Mouse (Mus musculus) limb, embryonic 13.5 days (tissue): ENCODE measurements at regions not wholly inside any gene's neighbourhood (a gene's known extent, or its start where the extent isn't known, plus 50 kb on each side); places are given as distances from the start of the nearest gene placed in this dataset.
A peak's percentile ranks its signal among the peaks of the same experiment; 100 is the strongest.

Source experiments
- ATAC-seq: fragments of 200-750 bp; cut with Nextera tagmentation; 2 replicates; pipeline ENCODE4 v1.8.0; 2017; ENCODE audit warnings: low read depth, moderate number of reproducible peaks, moderate TSS enrichment; ENCODE audit not compliant: low FRiP score
- H3K27ac ChIP-seq: fragments of 300-500 bp; sonication (generic); 2 replicates; pipeline ENCODE4 v1.5.1; 2015; ENCODE audit warnings: inconsistent platforms, mild to moderate bottlenecking, moderate library complexity
- H3K27me3 ChIP-seq: fragments of 300-500 bp; sonication (generic); 2 replicates; pipeline ENCODE4 v1.6.1; 2015; ENCODE audit warnings: mild to moderate bottlenecking, inconsistent platforms
- H3K36me3 ChIP-seq: fragments of 300-500 bp; sonication (generic); 2 replicates; pipeline ENCODE4 v1.6.1; 2015; ENCODE audit warnings: inconsistent platforms, mild to moderate bottlenecking, moderate library complexity
- H3K4me1 ChIP-seq: fragments of 300-500 bp; sonication (generic); 2 replicates; pipeline ENCODE4 v1.6.1; 2015; ENCODE audit warnings: inconsistent platforms
- H3K4me2 ChIP-seq: fragments of 300-500 bp; sonication (generic); replicated peaks from 2 replicates; pipeline ENCODE4 v1.6.1; 2015; ENCODE audit warnings: inconsistent platforms, mild to moderate bottlenecking, moderate library complexity
- H3K4me3 ChIP-seq: fragments of 300-500 bp; sonication (generic); 2 replicates; pipeline ENCODE4 v1.5.1; 2015; ENCODE audit warnings: moderate library complexity, mild to moderate bottlenecking, inconsistent platforms
- H3K9ac ChIP-seq: fragments of 300-500 bp; sonication (generic); 2 replicates; pipeline ENCODE4 v1.6.1; 2015; ENCODE audit warnings: mild to moderate bottlenecking, inconsistent platforms
- H3K9me3 ChIP-seq: fragments of 300-500 bp; sonication (generic); 2 replicates; pipeline ENCODE4 v1.6.1; 2016; ENCODE audit warnings: inconsistent platforms
- WGBS: fragments of 180-500 bp; shearing (Covaris S2); methylation state at CpG from one replicate; pipeline ENCODE4 v1.1.7; 2015; 5-methylcytosine and 5-hydroxymethylcytosine counted together

- no peak overlapping the region for H3K9ac ChIP-seq
- no peak overlapping the region for H3K27ac ChIP-seq
- ATAC-seq = no peak
- H3K4me2 ChIP-seq = no peak overlapping the region
- H3K4me1 ChIP-seq = peaks cover 20% of the 10 kb centered on the region
- no peak overlapping the region for H3K4me3 ChIP-seq
- H3K27me3 ChIP-seq = no peaks in the 10 kb centered on the region
- H3K36me3 ChIP-seq = no peaks in the 10 kb centered on the region
- 33% methylated on average over 6 of the region's 6 CpGs for WGBS
- no peaks in the 10 kb centered on the region for H3K9me3 ChIP-seq
These were observed 53.5 kb upstream of the Ralgapa2 start for GRCm38 (mm10) chr2:146565693-146566092.

- Histone ChIP-seq H3K4me2 (no peak overlapping the region), H3K4me1 (peaks cover 13% of the 10 kb centered on the region), H3K27ac (no peak overlapping the region), H3K9ac (no peak overlapping the region), H3K36me3 (no peaks in the 10 kb centered on the region), H3K27me3 (no peaks in the 10 kb centered on the region), H3K4me3 (no peak overlapping the region), H3K9me3 (no peaks in the 10 kb centered on the region)
- ATAC-seq = no peak; the same call in 1 of the 2 replicates
- WGBS = 41% methylated on average over 11 of the region's 11 CpGs
These were observed 56.2 kb upstream of the Ralgapa2 start for GRCm38 (mm10) chr2:146568171-146568842.

GRCm38 (mm10) chr2:146571036-146571435 lies 58.9 kb upstream of the Ralgapa2 start:
- Histone ChIP-seq H3K4me2 (no peak overlapping the region), H3K36me3 (no peaks in the 10 kb centered on the region), H3K9me3 (peaks cover 2% of the 10 kb centered on the region; the same call in 1 of the 2 replicates), H3K27ac (no peak overlapping the region), H3K4me1 (peaks cover 23% of the 10 kb centered on the region), H3K4me3 (no peak overlapping the region), H3K9ac (no peak overlapping the region), H3K27me3 (no peaks in the 10 kb centered on the region)
- WGBS = 90% methylated on average over 11 of the region's 11 CpGs
- ATAC-seq = no peak

DNA sequence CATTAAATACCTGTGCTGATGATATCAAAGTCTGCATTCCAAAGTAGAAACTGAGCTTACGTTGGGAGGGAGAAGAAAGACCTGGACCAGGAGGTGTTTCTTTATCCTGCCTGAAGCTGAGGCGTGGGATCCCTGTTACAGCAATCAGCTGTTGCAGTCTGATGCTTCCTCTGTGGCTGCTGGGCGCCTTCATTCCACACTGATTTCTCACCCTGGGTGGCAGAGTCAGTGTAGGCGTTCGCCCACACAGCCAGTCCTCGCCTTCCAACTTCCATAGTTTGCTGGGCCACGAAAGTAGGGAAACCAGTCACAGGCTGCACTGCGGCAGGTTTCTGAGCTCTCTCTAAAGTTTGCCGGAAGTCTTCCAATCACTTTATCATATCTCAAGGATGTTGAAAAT lies 59.7 kb upstream of the Ralgapa2 start:
- no peaks in the 10 kb centered on the region for H3K27me3 ChIP-seq
- no peaks in the 10 kb centered on the region for H3K36me3 ChIP-seq
- H3K4me2 ChIP-seq = no peak overlapping the region
- H3K4me3 ChIP-seq = no peak overlapping the region
- no peak overlapping the region for H3K27ac ChIP-seq
- H3K9me3 ChIP-seq = peaks cover 2% of the 10 kb centered on the region; the same call in 1 of the 2 replicates
- 94% methylated on average over 9 of the region's 9 CpGs for WGBS
- H3K9ac ChIP-seq = no peak overlapping the region
- H3K4me1 ChIP-seq = peaks cover 31% of the 10 kb centered on the region
- ATAC-seq = no peak

- H3K9ac ChIP-seq = no peak overlapping the region
- no peak overlapping the region for H3K4me2 ChIP-seq
- H3K4me3 ChIP-seq = no peak overlapping the region
- ATAC-seq = peak; percentile 66
- no peaks in the 10 kb centered on the region for H3K36me3 ChIP-seq
- peaks cover 24% of the 10 kb centered on the region for H3K4me1 ChIP-seq
- H3K27ac ChIP-seq = peak overlapping the region; percentile 58; the same call in 1 of the 2 replicates
- peaks cover 2% of the 10 kb centered on the region; the same call in 1 of the 2 replicates for H3K9me3 ChIP-seq
- WGBS = 26% methylated on average over 3 of the region's 3 CpGs
- H3K27me3 ChIP-seq = no peaks in the 10 kb centered on the region
These were observed 63.6 kb upstream of the Ralgapa2 start for GRCm38 (mm10) chr2:146575610-146576297.

GRCm38 (mm10) chr2:146576298-146576905 lies 64.3 kb upstream of the Ralgapa2 start:
- H3K9ac ChIP-seq = no peak overlapping the region
- H3K27me3 ChIP-seq = no peaks in the 10 kb centered on the region
- no peak for ATAC-seq
- H3K4me2 ChIP-seq = no peak overlapping the region
- no peak overlapping the region for H3K4me3 ChIP-seq
- 53% methylated on average over 4 of the region's 4 CpGs for WGBS
- H3K4me1 ChIP-seq = peaks cover 24% of the 10 kb centered on the region
- H3K27ac ChIP-seq = peak overlapping the region; percentile 48
- H3K36me3 ChIP-seq = no peaks in the 10 kb centered on the region
- H3K9me3 ChIP-seq = peaks cover 2% of the 10 kb centered on the region; the same call in 1 of the 2 replicates

DNA sequence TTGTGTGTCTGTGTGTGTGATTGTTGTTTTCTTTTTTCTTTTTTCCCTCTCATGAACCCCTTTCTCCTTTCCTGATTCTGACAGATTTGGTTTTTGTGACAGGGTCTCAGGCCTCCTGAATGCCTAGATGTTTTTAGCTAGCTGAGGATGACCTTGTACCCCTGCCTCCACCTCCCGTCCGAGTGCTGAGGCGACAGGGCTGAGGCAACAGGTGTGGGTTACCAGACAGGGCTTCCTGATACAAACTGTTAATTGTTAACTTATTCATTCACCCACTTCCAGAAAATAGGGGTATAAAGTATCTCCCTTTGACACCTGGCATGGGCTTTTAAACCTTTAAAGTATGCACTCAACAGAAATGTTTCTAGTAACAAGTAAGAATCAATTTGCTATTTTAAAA lies 65.0 kb upstream of the Ralgapa2 start:
- WGBS = 66% methylated on average over 3 of the region's 3 CpGs
- Histone ChIP-seq H3K27ac (no peak overlapping the region), H3K9ac (no peak overlapping the region), H3K27me3 (no peaks in the 10 kb centered on the region), H3K4me2 (no peak overlapping the region), H3K4me3 (no peak overlapping the region), H3K4me1 (peaks cover 24% of the 10 kb centered on the region), H3K9me3 (peaks cover 2% of the 10 kb centered on the region; the same call in 1 of the 2 replicates), H3K36me3 (no peaks in the 10 kb centered on the region)
- no peak for ATAC-seq

DNA sequence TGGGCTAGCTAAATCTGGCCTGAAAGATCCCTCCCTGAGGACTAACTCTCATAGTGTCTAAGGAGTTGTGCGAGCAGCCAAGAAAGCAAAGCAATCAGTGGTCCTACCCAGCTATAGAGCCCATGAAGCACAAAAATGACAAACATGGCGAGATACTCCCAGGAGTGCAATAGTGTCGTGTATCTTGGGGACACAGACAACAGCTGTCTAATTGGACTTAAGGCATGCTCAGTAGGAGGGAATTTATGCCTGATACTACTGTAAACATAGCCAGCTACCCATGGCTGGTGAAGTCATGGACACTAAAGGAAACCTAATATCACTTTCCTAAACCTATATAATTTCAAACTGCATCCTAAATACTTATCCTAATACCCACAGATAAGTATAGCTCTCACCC lies 69.1 kb upstream of the Ralgapa2 start:
- ATAC-seq = no peak
- WGBS = 88% methylated on average over 3 of the region's 3 CpGs
- no peaks in the 10 kb centered on the region for H3K27me3 ChIP-seq
- H3K9me3 ChIP-seq = no peaks in the 10 kb centered on the region
- peaks cover 13% of the 10 kb centered on the region for H3K4me1 ChIP-seq
- H3K4me3 ChIP-seq = no peak overlapping the region
- no peak overlapping the region for H3K4me2 ChIP-seq
- no peaks in the 10 kb centered on the region for H3K36me3 ChIP-seq
- no peak overlapping the region for H3K27ac ChIP-seq
- H3K9ac ChIP-seq = no peak overlapping the region

GRCm38 (mm10) chr2:146583807-146584388 lies 71.8 kb upstream of the Ralgapa2 start:
- H3K4me2 ChIP-seq = no peak overlapping the region
- no peaks in the 10 kb centered on the region for H3K36me3 ChIP-seq
- no peak overlapping the region for H3K9ac ChIP-seq
- H3K4me3 ChIP-seq = no peak overlapping the region
- no peak overlapping the region for H3K27ac ChIP-seq
- no peaks in the 10 kb centered on the region for H3K4me1 ChIP-seq
- no peak for ATAC-seq
- no peaks in the 10 kb centered on the region for H3K27me3 ChIP-seq
- no peaks in the 10 kb centered on the region for H3K9me3 ChIP-seq

DNA sequence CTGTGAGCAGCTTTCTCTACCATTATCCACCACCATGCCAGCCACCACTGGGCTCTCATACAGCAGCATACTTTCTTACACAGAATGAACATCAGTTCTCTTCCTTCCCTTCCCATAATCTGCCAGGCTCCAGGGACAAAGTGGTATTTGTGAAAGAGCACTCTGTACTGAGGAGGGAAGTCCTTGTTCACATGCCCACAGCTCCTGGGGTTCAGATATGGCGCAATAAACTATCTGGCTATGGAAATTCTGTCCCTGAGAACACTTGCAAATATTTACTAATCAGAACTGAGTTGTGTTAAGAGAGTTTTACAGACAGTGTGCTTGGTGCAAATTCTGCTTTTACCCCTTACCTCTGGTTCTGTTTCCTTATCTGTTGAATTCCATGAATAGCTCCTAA lies 74.2 kb upstream of the Ralgapa2 start:
- ATAC-seq = no peak
- no peak overlapping the region for H3K9ac ChIP-seq
- 84% methylated on average over 1 of the region's 1 CpGs for WGBS
- no peaks in the 10 kb centered on the region for H3K36me3 ChIP-seq
- no peaks in the 10 kb centered on the region for H3K4me1 ChIP-seq
- no peak overlapping the region for H3K27ac ChIP-seq
- no peaks in the 10 kb centered on the region for H3K27me3 ChIP-seq
- no peak overlapping the region for H3K4me2 ChIP-seq
- H3K9me3 ChIP-seq = no peaks in the 10 kb centered on the region
- H3K4me3 ChIP-seq = no peak overlapping the region

- no peak overlapping the region for H3K4me3 ChIP-seq
- H3K9me3 ChIP-seq = no peaks in the 10 kb centered on the region
- no peak overlapping the region for H3K27ac ChIP-seq
- H3K9ac ChIP-seq = no peak overlapping the region
- H3K36me3 ChIP-seq = no peaks in the 10 kb centered on the region
- 76% methylated on average over 3 of the region's 3 CpGs for WGBS
- no peaks in the 10 kb centered on the region for H3K4me1 ChIP-seq
- ATAC-seq = no peak
- no peaks in the 10 kb centered on the region for H3K27me3 ChIP-seq
- no peak overlapping the region for H3K4me2 ChIP-seq
These were observed 74.8 kb upstream of the Ralgapa2 start for GRCm38 (mm10) chr2:146586981-146587380.

DNA sequence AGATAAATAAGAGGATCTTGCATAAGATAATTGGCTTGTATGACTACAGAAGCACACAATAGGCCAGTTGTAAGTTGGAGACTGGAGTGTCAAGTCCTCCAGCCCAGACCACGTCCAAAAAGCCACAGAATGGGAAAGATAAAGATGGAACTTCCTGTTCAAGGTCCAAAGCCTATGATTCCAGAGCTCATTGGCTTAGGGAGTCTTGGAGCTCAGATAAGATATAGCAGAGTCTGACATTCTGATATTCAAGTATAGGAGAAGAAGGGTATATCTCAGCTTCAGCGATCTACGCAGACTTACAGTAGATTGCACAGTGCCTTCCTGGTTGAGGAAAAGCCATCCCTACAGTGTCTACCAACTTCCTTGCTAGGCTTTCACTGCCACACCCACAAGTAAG lies 77.7 kb upstream of the Ralgapa2 start:
- no peaks in the 10 kb centered on the region for H3K4me1 ChIP-seq
- H3K27ac ChIP-seq = no peak overlapping the region
- 90% methylated on average over 3 of the region's 3 CpGs for WGBS

More for the DNA sequence above, 77.7 kb upstream of the Ralgapa2 start:
- H3K9me3 ChIP-seq = no peaks in the 10 kb centered on the region
- ATAC-seq = no peak
- no peak overlapping the region for H3K9ac ChIP-seq
- no peaks in the 10 kb centered on the region for H3K36me3 ChIP-seq
- no peak overlapping the region for H3K4me3 ChIP-seq
- H3K4me2 ChIP-seq = no peak overlapping the region
- no peaks in the 10 kb centered on the region for H3K27me3 ChIP-seq
